Mouse (Mus musculus) cerebellum, postnatal 36 days (tissue): Measurements from ENCODE around the gene Atp5d.

ENCODE experiments used
- DNase-seq, 2 experiments: peaks; one replicate each; pipeline ENCODE4 v3.0.0; 2021 to 2022; ENCODE audit warnings: mixed read lengths in 2 of 2

Gene Atp5d

DNA sequence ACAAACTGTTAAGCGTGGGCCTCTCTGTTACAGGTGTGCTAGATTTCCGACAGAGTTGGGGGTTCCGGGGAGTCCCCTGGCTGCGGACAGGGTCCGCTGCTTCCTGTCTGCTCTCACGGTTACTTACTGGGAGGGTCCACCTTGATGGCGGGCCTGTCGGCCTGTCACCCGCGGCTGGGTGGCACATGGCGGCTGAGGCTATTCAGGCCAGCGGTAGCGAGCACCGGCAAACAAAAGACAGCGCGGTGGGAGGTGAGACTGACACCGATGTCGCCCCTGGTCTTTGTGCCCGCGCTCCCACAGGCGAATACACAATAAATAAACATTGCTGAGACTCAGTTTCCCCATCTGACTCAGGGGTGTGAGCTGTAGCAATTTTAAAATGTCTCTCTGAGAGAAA is 51.6 kb downstream of the Atp5d start:
- no peak for DNase-seq

DNA sequence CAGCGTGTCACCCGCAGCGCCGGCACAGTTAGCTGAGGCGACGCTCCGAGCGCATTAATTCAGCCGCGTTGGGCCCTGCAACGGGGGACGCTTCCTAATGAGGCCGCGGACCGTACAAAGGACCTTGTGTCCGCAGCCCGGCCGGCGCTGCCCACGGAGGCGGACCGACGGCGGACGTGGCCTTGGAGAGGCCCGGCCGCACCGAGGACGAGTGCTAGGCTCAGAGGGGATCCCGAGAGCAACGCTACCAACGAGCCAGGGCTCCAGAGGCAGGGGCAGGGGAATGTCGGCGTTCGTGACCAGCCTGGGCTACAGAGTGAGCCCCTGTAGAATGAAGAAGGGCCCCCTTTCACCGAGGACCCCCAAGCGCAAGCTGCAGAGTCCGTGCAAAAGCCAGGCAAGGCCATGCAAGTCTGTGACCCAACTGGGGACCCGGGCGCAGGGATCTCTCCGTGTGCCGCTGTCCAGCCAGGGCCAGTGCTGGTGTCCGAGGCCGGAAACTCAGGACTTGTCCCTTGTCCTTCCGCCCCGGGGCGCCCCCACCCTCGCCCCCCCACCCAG is 52.1 kb downstream of the Atp5d start:
- DNase-seq: no peak

DNA sequence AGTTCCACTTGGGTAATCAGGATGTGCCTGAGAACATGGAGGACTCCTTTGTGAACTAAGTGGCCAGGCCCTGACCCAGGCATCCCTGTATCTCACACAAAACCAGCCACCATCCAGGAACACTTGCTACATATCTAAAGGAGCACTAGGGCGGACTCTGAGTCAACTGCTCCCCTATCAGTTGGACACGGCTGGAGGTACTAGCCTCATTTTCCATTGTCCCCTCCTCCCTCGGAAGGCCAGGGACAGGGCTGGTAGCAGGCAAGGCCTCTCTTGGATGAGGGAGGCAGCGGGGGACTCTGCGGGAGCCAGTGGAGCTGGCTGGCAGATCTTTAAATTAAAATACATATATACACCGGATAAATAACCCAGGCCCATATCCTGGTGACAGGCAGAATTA is 55.5 kb downstream of the Atp5d start:
- DNase-seq: no peak

DNA sequence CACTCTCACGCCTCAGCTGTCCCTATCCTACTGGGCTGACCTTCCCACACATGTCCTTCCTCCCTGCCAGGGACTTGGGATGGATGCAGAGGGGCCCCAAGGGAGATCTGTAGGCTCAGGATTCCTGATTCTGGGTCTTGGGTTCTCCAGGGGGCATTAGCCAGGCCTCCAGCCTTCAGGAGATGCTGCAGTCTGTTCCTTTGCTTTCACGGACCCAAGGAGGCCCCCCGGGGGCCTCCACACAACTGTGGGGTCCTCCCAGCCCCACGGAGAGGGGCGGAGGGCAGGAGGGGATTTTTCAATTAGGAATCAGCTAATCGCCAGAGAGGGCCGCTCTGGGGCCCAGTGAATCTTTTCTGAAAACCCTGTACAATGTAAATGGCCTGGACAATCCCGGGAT is 56.0 kb downstream of the Atp5d start:
- DNase-seq: no peak
